Mouse (Mus musculus) spleen, adult 2 months (tissue): ENCODE data around the gene Nnat. TPM values are rescaled to one million over a fixed set of nuclear protein-coding genes. Genes with fewer than 3 reads are reported as not detected.

Source experiments
- DNase-seq, 2 experiments: peaks; one replicate each; pipeline versions ENCODE4 v3.0.0 to v3.0.0-alpha.2; 2012 to 2021; ENCODE audit warnings: low spot score in 2 of 2, low read depth in 1 of 2
- H3K27ac ChIP-seq: fragments of 200-500 bp; 2 replicates; pipeline ENCODE4 v1.5.1; 2012; ENCODE audit warnings: low read length, inconsistent platforms; ENCODE audit not compliant: insufficient read depth
- H3K27me3 ChIP-seq: fragments of 200-500 bp; 2 replicates; pipeline ENCODE4 v1.6.1; 2012; ENCODE audit warnings: mild to moderate bottlenecking, moderate library complexity, low read length, inconsistent platforms; ENCODE audit not compliant: control insufficient read depth, insufficient read depth
- H3K36me3 ChIP-seq: fragments of 200-500 bp; 2 replicates; pipeline ENCODE4 v1.6.1; 2012; ENCODE audit warnings: mild to moderate bottlenecking, low read length, inconsistent platforms; ENCODE audit not compliant: control insufficient read depth, insufficient read depth
- H3K4me1 ChIP-seq: fragments of 200-500 bp; 2 replicates; pipeline ENCODE4 v1.6.1; 2011; ENCODE audit warnings: inconsistent platforms; ENCODE audit not compliant: control insufficient read depth, insufficient read depth, insufficient read length
- H3K4me3 ChIP-seq: fragments of 200-500 bp; 2 replicates; pipeline ENCODE4 v1.5.1; 2011; ENCODE audit warnings: mild to moderate bottlenecking, inconsistent platforms; ENCODE audit not compliant: insufficient read depth, insufficient read length; ENCODE audit errors: extremely low read depth
- CTCF ChIP-seq: fragments of 200-500 bp; IDR thresholded peaks from 2 replicates; pipeline ENCODE4 v1.5.1; 2011; ENCODE audit warnings: mild to moderate bottlenecking, inconsistent platforms; ENCODE audit not compliant: insufficient read depth, insufficient read length, insufficient replicate concordance; ENCODE audit errors: extremely low read depth
- POLR2A ChIP-seq: fragments of 200-500 bp; IDR thresholded peaks from 2 replicates; pipeline ENCODE4 v1.6.1; 2011; ENCODE audit warnings: low read depth, low read length, inconsistent platforms
- WGBS: fragments of 180-500 bp; shearing (Covaris S2); methylation state at CpG from one replicate; pipeline ENCODE4 v1.1.7; 2018; 5-methylcytosine and 5-hydroxymethylcytosine counted together
- polyA plus RNA-seq: library from polyadenylated mRNA; depleted of rRNA; stranded (reverse); fragments of >200 nt; gene quantifications from 2 replicates; pipeline ENCODE4 v1.2.3, GENCODE M21; 2012

Gene Nnat
- polyA plus RNA-seq, 1 experiment, result 2.7 TPM

DNA sequence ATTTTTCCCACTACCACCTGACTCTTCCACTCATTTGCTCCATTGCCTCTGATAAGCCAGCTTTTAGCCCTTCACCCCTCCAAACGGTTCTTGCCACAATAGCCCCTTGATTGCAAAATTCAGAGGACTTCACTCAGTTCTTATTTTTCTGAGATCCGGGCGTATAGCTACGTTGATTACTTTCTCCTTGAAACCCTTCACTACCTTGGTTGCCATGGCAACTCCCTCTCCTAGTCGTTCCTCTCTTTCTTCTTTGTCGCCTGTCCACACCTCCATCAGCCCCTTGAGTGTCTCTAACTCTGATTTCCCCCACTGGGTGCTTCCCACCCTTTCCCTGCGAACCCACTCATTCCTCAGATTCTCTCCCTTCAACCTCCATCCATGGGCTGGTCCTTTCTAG lies 22.8 kb upstream of the Nnat start:
- Histone ChIP-seq H3K4me1 (no peaks in the 10 kb centered on the region), H3K36me3 (no peaks in the 10 kb centered on the region), H3K4me3 (no peak overlapping the region), H3K27ac (no peak overlapping the region), H3K27me3 (no peaks in the 10 kb centered on the region)
- TF ChIP-seq POLR2A, result no peak
- TF ChIP-seq CTCF, result no peak
- WGBS, result 31% methylated on average over 7 of the region's 7 CpGs
- no peak for DNase-seq

DNA sequence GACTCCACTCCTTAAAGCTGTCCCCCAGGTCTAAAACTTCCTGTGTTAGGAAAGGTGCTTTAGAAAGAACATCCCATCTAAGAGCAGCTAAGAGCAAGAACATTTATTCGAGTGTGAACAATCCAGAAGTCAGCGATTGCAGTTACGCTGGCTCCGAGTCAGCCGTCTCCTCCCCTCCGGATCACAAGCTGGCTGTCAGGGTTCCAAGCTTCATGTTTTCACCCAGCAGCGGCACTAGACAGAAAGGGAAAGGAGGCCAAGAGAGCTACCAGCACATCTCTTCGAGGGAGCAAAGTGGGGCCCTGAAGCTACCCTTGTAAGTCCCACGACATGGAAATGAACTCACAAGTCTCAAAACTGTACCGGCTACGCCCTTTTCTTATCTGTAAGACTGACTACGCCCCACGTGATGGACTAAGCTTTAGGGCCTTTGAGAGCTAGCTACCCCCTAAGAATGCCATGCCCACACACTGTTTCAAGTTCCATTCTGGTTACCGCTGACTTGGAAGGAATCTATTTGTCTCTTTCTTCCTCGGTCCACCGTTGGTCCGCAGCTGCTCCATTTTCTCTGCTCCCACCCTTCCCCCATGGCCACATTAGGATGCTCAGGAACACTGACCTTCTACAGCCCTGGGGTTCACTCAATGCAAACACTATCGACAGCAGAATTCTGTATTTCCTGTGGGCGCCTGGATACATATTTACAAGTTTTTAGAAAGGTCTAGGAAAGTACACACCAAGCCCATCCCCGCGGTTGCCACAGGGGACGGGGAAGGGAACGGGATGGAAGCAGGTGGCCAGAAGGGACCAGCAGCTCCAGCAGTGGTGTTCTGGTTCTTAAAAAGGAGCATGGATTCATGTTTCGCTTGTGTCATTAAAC lies 19.6 kb upstream of the Nnat start:
- DNase-seq, result no peak
- Histone ChIP-seq H3K4me3 (no peak overlapping the region), H3K27ac (no peak overlapping the region), H3K27me3 (no peaks in the 10 kb centered on the region), H3K4me1 (no peaks in the 10 kb centered on the region), H3K36me3 (no peaks in the 10 kb centered on the region)
- WGBS, result 90% methylated on average over 24 of the region's 24 CpGs
- TF ChIP-seq POLR2A, result no peak
- no peak for TF ChIP-seq CTCF

DNA sequence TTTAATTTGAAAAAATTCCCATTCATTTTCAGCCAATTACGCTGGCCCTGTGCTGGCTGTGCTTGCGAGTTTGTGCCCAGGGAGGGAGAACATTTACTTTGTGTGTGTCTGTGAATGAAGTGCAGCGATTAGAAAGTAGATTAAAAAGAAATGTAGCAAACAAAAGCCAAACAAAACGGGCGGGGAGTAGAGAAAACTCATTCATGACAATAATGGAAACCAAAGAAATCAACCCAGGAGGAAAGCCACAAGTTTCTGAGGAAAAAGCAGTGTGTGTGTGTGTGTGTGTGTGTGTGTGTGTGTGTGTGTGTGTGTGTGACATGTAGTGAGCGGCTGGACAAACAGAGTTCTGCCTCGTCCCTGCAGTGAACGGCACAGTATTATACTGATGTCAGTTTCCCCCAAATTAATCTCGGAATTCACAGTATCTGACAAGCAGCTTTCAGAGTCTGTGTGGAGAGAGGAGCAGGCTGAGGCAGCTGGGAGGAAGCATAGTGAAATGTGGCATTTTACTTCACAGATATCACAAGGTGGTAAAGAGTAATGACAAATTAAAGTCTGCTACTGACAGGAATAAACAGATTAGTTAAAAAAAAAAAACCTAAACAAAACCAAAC lies 18.8 kb upstream of the Nnat start:
- H3K4me3 ChIP-seq, result no peak overlapping the region
- WGBS, result 88% methylated on average over 9 of the region's 9 CpGs
- H3K27ac ChIP-seq, result no peak overlapping the region
- H3K36me3 ChIP-seq, result no peaks in the 10 kb centered on the region
- H3K4me1 ChIP-seq, result no peaks in the 10 kb centered on the region
- DNase-seq, result no peak
- H3K27me3 ChIP-seq, result no peaks in the 10 kb centered on the region
- TF ChIP-seq CTCF (no peak), POLR2A (no peak)

DNA sequence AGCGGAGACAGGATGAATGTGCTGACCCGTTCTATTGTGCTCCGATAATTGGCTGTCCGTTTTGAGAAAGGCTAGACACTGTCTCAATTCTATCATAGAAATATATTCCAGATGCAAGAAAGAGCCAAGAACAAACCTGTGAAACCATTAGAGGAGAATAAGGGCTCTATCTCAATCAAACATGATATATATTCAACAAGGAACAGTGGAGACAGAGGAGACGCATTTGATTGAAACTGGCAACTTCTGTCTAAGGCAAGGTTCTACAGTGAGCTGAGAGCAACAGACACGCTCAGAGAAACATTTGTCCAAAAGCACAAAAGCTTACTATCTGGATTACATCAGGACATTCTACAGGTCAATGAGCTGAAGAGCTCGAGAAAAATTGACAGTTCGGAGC lies 18.2 kb upstream of the Nnat start:
- no peak overlapping the region for H3K4me3 ChIP-seq
- H3K27ac ChIP-seq, result no peak overlapping the region
- no peaks in the 10 kb centered on the region for H3K4me1 ChIP-seq
- DNase-seq, result no peak
- TF ChIP-seq CTCF, result no peak
- no peaks in the 10 kb centered on the region for H3K36me3 ChIP-seq
- no peaks in the 10 kb centered on the region for H3K27me3 ChIP-seq
- 92% methylated on average over 8 of the region's 8 CpGs for WGBS

DNA sequence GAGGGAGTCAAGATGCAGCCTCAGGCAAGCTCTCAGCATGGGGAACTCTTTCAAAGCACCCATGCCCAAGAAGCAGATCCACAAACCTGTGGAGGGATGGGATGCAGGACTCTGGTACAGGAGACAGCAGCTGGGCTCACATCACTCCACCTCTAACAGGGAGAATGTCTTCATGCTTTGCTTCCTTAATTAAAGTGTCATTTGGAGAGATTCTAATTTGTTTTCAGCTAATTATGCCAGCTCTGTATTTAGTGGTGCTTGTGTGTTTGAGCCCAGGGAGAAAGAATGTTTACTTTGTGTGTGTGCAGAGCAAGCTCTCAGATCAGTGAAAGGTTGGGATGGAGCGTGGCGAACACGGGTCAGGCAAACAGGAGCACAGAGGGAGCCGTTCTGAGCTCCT lies 17.5 kb upstream of the Nnat start:
- Histone ChIP-seq H3K27me3 (no peaks in the 10 kb centered on the region), H3K36me3 (no peaks in the 10 kb centered on the region), H3K4me3 (no peak overlapping the region), H3K27ac (no peak overlapping the region), H3K4me1 (no peaks in the 10 kb centered on the region)
- no peak for DNase-seq
- no peak for TF ChIP-seq POLR2A
- no peak for TF ChIP-seq CTCF
- WGBS, result 88% methylated on average over 4 of the region's 4 CpGs

DNA sequence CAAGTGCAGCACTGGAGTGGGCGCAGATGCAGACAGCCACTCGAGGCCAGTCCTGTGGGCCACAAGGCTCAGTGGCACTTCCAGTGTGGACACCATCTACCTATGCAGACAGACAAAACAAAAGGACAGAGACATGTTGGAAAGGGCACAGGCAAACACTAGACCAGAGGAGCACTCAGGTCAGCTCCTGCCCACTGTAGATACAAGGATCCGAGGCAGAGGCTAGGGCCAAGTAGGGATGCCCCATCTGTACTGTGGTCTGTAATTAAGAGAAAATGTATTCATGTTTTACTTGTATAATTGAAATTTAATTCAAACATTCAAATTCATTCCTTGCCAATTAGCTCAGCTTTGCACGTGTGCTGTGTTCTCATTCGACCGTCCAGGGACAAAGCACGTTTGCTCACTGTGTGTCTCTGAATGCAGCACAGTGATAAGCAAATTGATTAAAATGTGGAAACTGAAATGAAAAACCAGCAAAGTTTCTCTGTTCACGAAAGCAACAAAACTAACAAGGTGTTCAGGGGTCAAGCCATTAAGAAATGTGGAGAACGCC lies 15.5 kb upstream of the Nnat start:
- Histone ChIP-seq H3K4me3 (no peak overlapping the region), H3K4me1 (no peaks in the 10 kb centered on the region), H3K27ac (no peak overlapping the region), H3K27me3 (no peaks in the 10 kb centered on the region), H3K36me3 (no peaks in the 10 kb centered on the region; the same call in 1 of the 2 replicates)
- TF ChIP-seq CTCF (no peak), POLR2A (no peak)
- DNase-seq, result no peak
- WGBS, result 91% methylated on average over 9 of the region's 9 CpGs

DNA sequence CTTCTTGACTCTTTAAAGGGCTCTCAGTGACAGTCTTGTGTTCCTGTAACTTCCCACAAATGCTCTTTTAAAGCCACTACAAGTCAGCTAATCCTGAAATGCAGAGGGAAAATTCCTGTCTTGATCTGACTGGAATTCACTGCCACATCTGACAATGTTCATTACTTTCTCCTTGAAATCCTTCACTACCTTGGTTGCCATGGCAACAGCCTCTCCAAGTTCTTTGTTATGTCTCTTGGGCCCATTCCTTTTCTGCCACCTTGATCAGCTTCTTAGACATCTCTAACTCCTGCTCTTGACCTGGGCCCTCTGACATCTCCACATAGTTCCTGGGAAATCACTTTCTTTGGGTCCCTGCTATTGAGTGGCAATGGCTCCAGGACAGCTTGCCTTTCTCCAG lies 13.2 kb upstream of the Nnat start:
- no peaks in the 10 kb centered on the region for H3K27me3 ChIP-seq
- no peak for TF ChIP-seq POLR2A
- TF ChIP-seq CTCF, result no peak
- DNase-seq, result no peak
- no peaks in the 10 kb centered on the region; the same call in 1 of the 2 replicates for H3K36me3 ChIP-seq
- H3K27ac ChIP-seq, result no peak overlapping the region
- no peak overlapping the region for H3K4me3 ChIP-seq
- H3K4me1 ChIP-seq, result no peaks in the 10 kb centered on the region
